Mouse (Mus musculus) heart, adult 2 months (tissue): ENCODE measurements around the gene Rps3.

Experiments used
- CTCF ChIP-seq: fragments of 200-600 bp; IDR thresholded peaks from 2 replicates; pipeline ENCODE4 v1.8.1; 2022; ENCODE audit warnings: antibody characterized with exemption, mild to moderate bottlenecking, moderate library complexity
- EP300 ChIP-seq: fragments of 200-500 bp; IDR thresholded peaks from 2 replicates; pipeline ENCODE4 v1.6.1; 2011; ENCODE audit warnings: low read depth, low read length, control low read depth; ENCODE audit not compliant: insufficient read depth
- POLR2A ChIP-seq: fragments of 200-500 bp; IDR thresholded peaks from 2 replicates; pipeline ENCODE4 v1.6.1; 2011; ENCODE audit warnings: mild to moderate bottlenecking, low read depth, low read length, control low read depth; ENCODE audit not compliant: insufficient read depth

DNA sequence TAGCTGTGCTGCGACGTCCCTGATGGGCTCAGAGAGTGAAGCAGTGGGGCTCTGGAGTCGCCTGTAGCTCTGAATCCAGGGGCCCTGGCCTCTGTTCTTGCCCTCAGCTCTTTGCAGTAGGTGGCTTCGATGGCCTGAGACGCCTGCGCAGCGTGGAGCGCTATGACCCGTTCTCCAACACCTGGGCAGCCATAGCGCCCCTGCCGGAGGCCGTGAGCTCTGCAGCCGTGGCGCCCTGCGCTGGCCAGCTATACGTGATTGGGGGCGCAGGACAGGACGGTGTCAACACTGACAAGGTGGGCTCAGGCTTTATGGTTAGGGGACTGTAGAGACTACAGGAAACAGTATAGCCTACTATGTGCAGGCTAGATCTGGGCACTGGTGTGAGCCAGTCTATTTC is 12.0 kb downstream of the Rps3 start:
- TF ChIP-seq CTCF (peak; percentile 42), POLR2A (no peak), EP300 (no peak)
